Mouse (Mus musculus) ES-E14 (cell line): ENCODE measurements around the gene Sidt1.

Experiments
- CHD2 ChIP-seq: IDR thresholded peaks from 2 replicates; pipeline ENCODE4 v1.6.1; 2014; ENCODE audit warnings: mild to moderate bottlenecking, low read depth, low read length, inconsistent platforms
- HCFC1 ChIP-seq: IDR thresholded peaks from 2 replicates; pipeline ENCODE4 v1.6.1; 2012; ENCODE audit warnings: low read length, inconsistent platforms, borderline replicate concordance; ENCODE audit not compliant: insufficient read depth
- ZNF384 ChIP-seq: IDR thresholded peaks from 2 replicates; pipeline ENCODE4 v1.6.1; 2012; ENCODE audit warnings: low read depth, low read length, inconsistent platforms

GRCm38 (mm10) chr16:44265562-44265961 lies 67.4 kb downstream of the Sidt1 start:
- no peak for TF ChIP-seq ZNF384
- no peak for TF ChIP-seq HCFC1
- TF ChIP-seq CHD2: no peak
